Mouse (Mus musculus) midbrain, postnatal 0 days (tissue): ENCODE measurements around the gene Chd8. TPM values are rescaled to one million over a fixed set of nuclear protein-coding genes. Genes with fewer than 3 reads are reported as not detected.

Source experiments
- ATAC-seq: fragments of 200-750 bp; cut with Nextera tagmentation; 2 replicates; pipeline ENCODE4 v1.8.0; 2017; ENCODE audit warnings: moderate number of reproducible peaks, mild to moderate bottlenecking, moderate TSS enrichment, moderate library complexity; ENCODE audit not compliant: low FRiP score
- DNase-seq: peaks from one replicate; pipeline ENCODE4 v3.0.0-alpha.2; 2015; ENCODE audit warnings: low spot score
- H3K27ac ChIP-seq: fragments of 300-500 bp; sonication (generic); 2 replicates; pipeline ENCODE4 v1.5.1; 2014; ENCODE audit warnings: low read depth, mild to moderate bottlenecking, low read length, mixed read lengths
- H3K27me3 ChIP-seq: fragments of 300-500 bp; sonication (generic); 2 replicates; pipeline ENCODE4 v1.6.1; 2014; ENCODE audit warnings: low read length, control low read depth, mixed read lengths; ENCODE audit not compliant: insufficient read depth
- H3K36me3 ChIP-seq: fragments of 300-500 bp; sonication (generic); 2 replicates; pipeline ENCODE4 v1.6.1; 2014; ENCODE audit warnings: low read length, control low read depth, mixed read lengths; ENCODE audit not compliant: insufficient read depth
- H3K4me1 ChIP-seq: fragments of 300-500 bp; sonication (generic); 2 replicates; pipeline ENCODE4 v1.6.1; 2014; ENCODE audit warnings: mild to moderate bottlenecking, control low read depth, antibody characterized with exemption, low read length, mixed read lengths; ENCODE audit not compliant: insufficient read depth
- H3K4me2 ChIP-seq: fragments of 300-500 bp; sonication (generic); 2 replicates; pipeline ENCODE4 v1.6.1; 2014; ENCODE audit warnings: low read depth, mild to moderate bottlenecking, low read length, mixed read lengths; ENCODE audit not compliant: poor library complexity, severe bottlenecking
- H3K4me3 ChIP-seq: fragments of 300-500 bp; sonication (generic); 2 replicates; pipeline ENCODE4 v1.5.1; 2014; ENCODE audit warnings: low read depth, mild to moderate bottlenecking, low read length, moderate library complexity
- H3K9ac ChIP-seq: fragments of 300-500 bp; sonication (generic); replicated peaks from 2 replicates; pipeline ENCODE4 v1.6.1; 2014; ENCODE audit warnings: mild to moderate bottlenecking, low read length, moderate library complexity, mixed read lengths; ENCODE audit not compliant: poor library complexity, severe bottlenecking
- H3K9me3 ChIP-seq: fragments of 300-500 bp; sonication (generic); 2 replicates; pipeline ENCODE4 v1.6.1; 2016; ENCODE audit warnings: low read length, control low read depth
- CTCF ChIP-seq: IDR thresholded peaks from 2 replicates; pipeline ENCODE4 v1.5.1; 2016; ENCODE audit warnings: antibody characterized with exemption, mild to moderate bottlenecking
- WGBS: fragments of 180-500 bp; shearing (Covaris S2); extraction: QIAGEN DNeasy Blood & Tissue Kit; methylation state at CpG from one replicate; pipeline ENCODE4 v1.1.7; 2014; 5-methylcytosine and 5-hydroxymethylcytosine counted together
- polyA plus RNA-seq: library from polyadenylated mRNA; unstranded; fragments of >200 nt; fragmentation: Nextera tagmentation; extraction: Ambion mirVana; gene quantifications from 2 replicates; pipeline ENCODE4 v1.2.1, GENCODE M21; 2015
- total RNA-seq: library from RNA; depleted of rRNA; stranded (reverse); fragments of >200 nt; gene quantifications from 2 replicates; pipeline ENCODE4 v1.2.3, GENCODE M21; 2014

Chd8 gene
- total and polyA plus RNA-seq, 2 experiments from 2014 or later: 31.9 to 109 TPM

- H3K4me1 ChIP-seq: no peaks in the 10 kb centered on the region
Measured at GRCm38 (mm10) chr14:52232249-52232648, 25.3 kb downstream of the Chd8 start.

GRCm38 (mm10) chr14:52225972-52226371 lies 31.6 kb downstream of the Chd8 start:
- DNase-seq: no peak
- Histone ChIP-seq H3K27me3 (no peaks in the 10 kb centered on the region), H3K4me3 (no peak overlapping the region), H3K9me3 (no peaks in the 10 kb centered on the region), H3K9ac (no peak overlapping the region), H3K36me3 (peaks cover 67% of the 10 kb centered on the region), H3K4me1 (no peaks in the 10 kb centered on the region), H3K27ac (no peak overlapping the region), H3K4me2 (no peak overlapping the region)
- ATAC-seq: no peak
- no peak for TF ChIP-seq CTCF
- WGBS: 93% methylated on average over 2 of the region's 2 CpGs

More at GRCm38 (mm10) chr14:52232249-52232648, 25.3 kb downstream of the Chd8 start:
- no peak overlapping the region for H3K27ac ChIP-seq
- no peak for TF ChIP-seq CTCF
- no peaks in the 10 kb centered on the region for H3K27me3 ChIP-seq
- H3K9ac ChIP-seq: no peak overlapping the region
- ATAC-seq: no peak
- no peak for DNase-seq
- H3K4me2 ChIP-seq: no peak overlapping the region
- WGBS: 94% methylated on average over 6 of the region's 6 CpGs
- H3K9me3 ChIP-seq: no peaks in the 10 kb centered on the region
- no peak overlapping the region for H3K4me3 ChIP-seq
- H3K36me3 ChIP-seq: peaks cover 66% of the 10 kb centered on the region

- no peaks in the 10 kb centered on the region for H3K9me3 ChIP-seq
- no peaks in the 10 kb centered on the region for H3K27me3 ChIP-seq
- ATAC-seq: no peak
- 88% methylated on average over 5 of the region's 5 CpGs for WGBS
- H3K9ac ChIP-seq: no peak overlapping the region
- no peak for DNase-seq
- no peak overlapping the region for H3K27ac ChIP-seq
- no peak overlapping the region for H3K4me2 ChIP-seq
- H3K4me1 ChIP-seq: no peaks in the 10 kb centered on the region
- TF ChIP-seq CTCF: no peak
- H3K36me3 ChIP-seq: peaks cover 69% of the 10 kb centered on the region
- no peak overlapping the region for H3K4me3 ChIP-seq
Measured at GRCm38 (mm10) chr14:52217261-52217660, 40.3 kb downstream of the Chd8 start.

GRCm38 (mm10) chr14:52199412-52199811 lies 58.2 kb downstream of the Chd8 start:
- no peak overlapping the region for H3K4me2 ChIP-seq
- ATAC-seq (no peak), DNase-seq (no peak)
- no peak overlapping the region for H3K4me3 ChIP-seq
- H3K9me3 ChIP-seq: no peaks in the 10 kb centered on the region
- H3K4me1 ChIP-seq: peaks cover 6% of the 10 kb centered on the region; the same call in 1 of the 2 replicates
- H3K27ac ChIP-seq: no peak overlapping the region
- peaks cover 33% of the 10 kb centered on the region for H3K36me3 ChIP-seq
- no peaks in the 10 kb centered on the region for H3K27me3 ChIP-seq
- WGBS: 97% methylated on average over 4 of the region's 4 CpGs
- no peak for TF ChIP-seq CTCF
- no peak overlapping the region for H3K9ac ChIP-seq

GRCm38 (mm10) chr14:52198141-52198540 lies 59.4 kb downstream of the Chd8 start:
- H3K27me3 ChIP-seq: no peaks in the 10 kb centered on the region
- no peaks in the 10 kb centered on the region for H3K9me3 ChIP-seq
- no peak overlapping the region for H3K27ac ChIP-seq
- no peak overlapping the region for H3K4me3 ChIP-seq
- H3K4me2 ChIP-seq: peak overlapping the region; percentile 71
- ATAC-seq (no peak), DNase-seq (no peak)
- 16% methylated on average over 3 of the region's 3 CpGs for WGBS
- no peak for TF ChIP-seq CTCF
- peaks cover 25% of the 10 kb centered on the region for H3K36me3 ChIP-seq
- H3K9ac ChIP-seq: no peak overlapping the region
- peaks cover 6% of the 10 kb centered on the region; the same call in 1 of the 2 replicates for H3K4me1 ChIP-seq

- Histone ChIP-seq H3K4me1 (peaks cover 6% of the 10 kb centered on the region; the same call in 1 of the 2 replicates), H3K36me3 (peaks cover 25% of the 10 kb centered on the region), H3K27me3 (no peaks in the 10 kb centered on the region), H3K4me2 (peak within 1 kb of the TSS; percentile 71), H3K27ac (peak within 1 kb of the TSS; percentile 93), H3K9ac (peak within 1 kb of the TSS; percentile 99), H3K4me3 (peak within 1 kb of the TSS; percentile 100), H3K9me3 (no peaks in the 10 kb centered on the region)
- peak; percentile 98 for ATAC-seq
- TF ChIP-seq CTCF: no peak
- under 1% methylated on average over 59 of the region's 59 CpGs for WGBS
- peak; percentile 86 for DNase-seq
Measured at GRCm38 (mm10) chr14:52197156-52197878, 60.3 kb downstream of the Chd8 start, which contains the start of gene Supt16. Supt16 (minus strand) TSS chr14:52197416.
